Mouse (Mus musculus) intestine, postnatal 0 days (tissue): ENCODE results near the gene Bach1. TPM values are rescaled to one million over a fixed set of nuclear protein-coding genes. Genes with fewer than 3 reads are reported as not detected.
"Not testable (repeated sequence)": the region's sequence is repeated elsewhere in the genome, so short reads cannot be mapped to it uniquely, and the experiment has no call there.

Experiments used
- ATAC-seq: fragments of 200-750 bp; cut with Nextera tagmentation; 2 replicates; pipeline ENCODE4 v1.8.0; 2017; ENCODE audit warnings: mild to moderate bottlenecking, moderate TSS enrichment, moderate library complexity
- H3K27ac ChIP-seq: fragments of 300-500 bp; sonication (generic); 2 replicates; pipeline ENCODE4 v1.5.1; 2014; ENCODE audit warnings: mild to moderate bottlenecking, low read depth, low read length, moderate library complexity
- H3K27me3 ChIP-seq: fragments of 300-500 bp; sonication (generic); replicated peaks from 2 replicates; pipeline ENCODE4 v1.6.1; 2014; ENCODE audit warnings: low read length, mixed read lengths; ENCODE audit not compliant: control insufficient read depth, insufficient read depth
- H3K36me3 ChIP-seq: fragments of 300-500 bp; sonication (generic); 2 replicates; pipeline ENCODE4 v1.6.1; 2014; ENCODE audit warnings: mild to moderate bottlenecking, moderate library complexity; ENCODE audit not compliant: control insufficient read depth, insufficient read depth
- H3K4me1 ChIP-seq: fragments of 300-500 bp; sonication (generic); replicated peaks from 2 replicates; pipeline ENCODE4 v1.6.1; 2014; ENCODE audit warnings: antibody characterized with exemption, low read length, mixed read lengths; ENCODE audit not compliant: control insufficient read depth, insufficient read depth
- H3K4me2 ChIP-seq: fragments of 300-500 bp; sonication (generic); replicated peaks from 2 replicates; pipeline ENCODE4 v1.6.1; 2014; ENCODE audit warnings: low read depth, mild to moderate bottlenecking, moderate library complexity
- H3K4me3 ChIP-seq: fragments of 300-500 bp; sonication (generic); 2 replicates; pipeline ENCODE4 v1.5.1; 2014; ENCODE audit warnings: low read depth, low read length
- H3K9ac ChIP-seq: fragments of 300-500 bp; sonication (generic); 2 replicates; pipeline ENCODE4 v1.6.1; 2014; ENCODE audit warnings: mild to moderate bottlenecking, low read depth, low read length
- H3K9me3 ChIP-seq: fragments of 300-500 bp; sonication (generic); 2 replicates; pipeline ENCODE4 v1.6.1; 2016; ENCODE audit warnings: mixed run types; ENCODE audit not compliant: control insufficient read depth
- CTCF ChIP-seq: sonication (generic); IDR thresholded peaks from 2 replicates; pipeline ENCODE4 v1.5.1; 2016; ENCODE audit warnings: low read depth, mild to moderate bottlenecking, control low read depth, antibody characterized with exemption, moderate library complexity
- WGBS: fragments of 180-500 bp; shearing (Covaris S2); extraction: QIAGEN DNeasy Blood & Tissue Kit; methylation state at CpG from one replicate; pipeline ENCODE4 v1.1.7; 2014; 5-methylcytosine and 5-hydroxymethylcytosine counted together
- polyA plus RNA-seq: library from polyadenylated mRNA; unstranded; fragments of >200 nt; fragmentation: Nextera tagmentation; extraction: Ambion mirVana; gene quantifications from 2 replicates; pipeline ENCODE4 v1.2.1, GENCODE M21; 2015

The Bach1 gene
- polyA plus RNA-seq, 1 experiment from 2014 or later: 21.3 TPM

- Histone ChIP-seq H3K4me2 (no peak overlapping the region), H3K4me1 (peaks cover 7% of the 10 kb centered on the region), H3K27me3 (no peaks in the 10 kb centered on the region), H3K9ac (no peak overlapping the region), H3K9me3 (no peaks in the 10 kb centered on the region), H3K36me3 (no peaks in the 10 kb centered on the region), H3K27ac (peak overlapping the region; percentile 15; the same call in 1 of the 2 replicates), H3K4me3 (no peak overlapping the region)
- peak; percentile 64 for ATAC-seq
- TF ChIP-seq CTCF: no peak
- WGBS: 57% methylated on average over 3 of the region's 3 CpGs
These were observed 11.4 kb upstream of the Bach1 start for GRCm38 (mm10) chr16:87687346-87687745.

- not testable (repeated sequence) for H3K4me3 ChIP-seq, H3K36me3 ChIP-seq, H3K4me1 ChIP-seq, ATAC-seq, H3K9ac ChIP-seq, H3K4me2 ChIP-seq, H3K27me3 ChIP-seq, H3K9me3 ChIP-seq, H3K27ac ChIP-seq
- WGBS: 97% methylated on average over 3 of the region's 3 CpGs
These were observed 10.4 kb upstream of the Bach1 start for GRCm38 (mm10) chr16:87688328-87688727.

GRCm38 (mm10) chr16:87688823-87689222, 9.9 kb upstream of the Bach1 start:
- not testable (repeated sequence) for H3K4me2 ChIP-seq

GRCm38 (mm10) chr16:87689225-87689624, 9.5 kb upstream of the Bach1 start:
- no peak overlapping the region for H3K4me2 ChIP-seq
- H3K9ac ChIP-seq: no peak overlapping the region
- no peak for ATAC-seq
- no peak overlapping the region for H3K4me3 ChIP-seq
- no peaks in the 10 kb centered on the region for H3K9me3 ChIP-seq
- no peaks in the 10 kb centered on the region for H3K27me3 ChIP-seq
- H3K36me3 ChIP-seq: no peaks in the 10 kb centered on the region
- peaks cover 7% of the 10 kb centered on the region for H3K4me1 ChIP-seq
- H3K27ac ChIP-seq: 0 out of 2 replicates have a peak overlapping the region, but pooled peaks have one; percentile 21
- TF ChIP-seq CTCF: no peak
- WGBS: 59% methylated on average over 8 of the region's 8 CpGs

More at GRCm38 (mm10) chr16:87688823-87689222, 9.9 kb upstream of the Bach1 start:
- H3K27ac ChIP-seq: 0 out of 2 replicates have a peak overlapping the region, but pooled peaks have one; percentile 21
- WGBS: 78% methylated on average over 7 of the region's 7 CpGs
- not testable (repeated sequence) for H3K4me3 ChIP-seq, H3K4me1 ChIP-seq, ATAC-seq, H3K27me3 ChIP-seq, H3K36me3 ChIP-seq, H3K9ac ChIP-seq, H3K9me3 ChIP-seq

GRCm38 (mm10) chr16:87690506-87690905, 8.2 kb upstream of the Bach1 start:
- Histone ChIP-seq H3K9me3 (no peaks in the 10 kb centered on the region), H3K36me3 (no peaks in the 10 kb centered on the region), H3K4me3 (no peak overlapping the region), H3K4me1 (peaks cover 7% of the 10 kb centered on the region), H3K27ac (no peak overlapping the region), H3K27me3 (no peaks in the 10 kb centered on the region), H3K4me2 (no peak overlapping the region), H3K9ac (no peak overlapping the region)
- no peak for TF ChIP-seq CTCF
- WGBS: 78% methylated on average over 4 of the region's 4 CpGs
- ATAC-seq: peak; percentile 66

GRCm38 (mm10) chr16:87691102-87691501, 7.6 kb upstream of the Bach1 start:
- Histone ChIP-seq H3K9me3 (no peaks in the 10 kb centered on the region), H3K9ac (no peak overlapping the region), H3K27ac (no peak overlapping the region), H3K4me3 (no peak overlapping the region), H3K27me3 (no peaks in the 10 kb centered on the region), H3K4me1 (peaks cover 7% of the 10 kb centered on the region), H3K36me3 (no peaks in the 10 kb centered on the region), H3K4me2 (no peak overlapping the region)
- TF ChIP-seq CTCF: no peak
- 0 out of 2 replicates have a peak, but pooled peaks have one; percentile 1 for ATAC-seq
- WGBS: 87% methylated on average over 4 of the region's 4 CpGs

GRCm38 (mm10) chr16:87692591-87692990, 6.2 kb upstream of the Bach1 start:
- no peak for TF ChIP-seq CTCF
- no peak for ATAC-seq
- Histone ChIP-seq H3K27ac (no peak overlapping the region), H3K9ac (no peak overlapping the region), H3K9me3 (no peaks in the 10 kb centered on the region), H3K36me3 (no peaks in the 10 kb centered on the region), H3K27me3 (no peaks in the 10 kb centered on the region), H3K4me2 (no peak overlapping the region), H3K4me1 (peaks cover 3% of the 10 kb centered on the region), H3K4me3 (no peak overlapping the region)
- 89% methylated on average over 2 of the region's 2 CpGs for WGBS
